Mouse (Mus musculus): ENCODE measurements at regions not wholly inside any gene's neighbourhood (a gene's known extent, or its start where the extent isn't known, plus 50 kb on each side); places are given as distances from the start of the nearest gene placed in this dataset.
A peak's percentile ranks its signal among the peaks of the same experiment; 100 is the strongest.

DNA sequence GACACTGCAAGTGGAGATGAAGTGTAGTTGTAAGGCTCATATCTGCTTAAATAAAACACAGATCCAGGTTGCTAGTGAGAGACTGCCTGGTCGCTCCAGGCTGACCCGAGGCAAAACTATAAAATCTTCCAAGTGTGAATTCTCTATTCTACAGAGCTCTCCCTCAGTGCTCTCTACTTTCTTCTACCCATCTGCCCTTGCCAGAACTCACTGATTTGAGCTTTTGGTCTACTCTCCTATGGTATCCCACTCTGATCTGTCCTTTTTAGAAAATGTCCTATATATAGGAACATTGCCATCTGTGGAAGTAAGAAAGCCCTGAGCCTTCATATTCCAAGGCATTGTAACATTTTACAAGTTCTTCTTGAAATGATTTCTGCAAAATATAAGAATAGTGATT lies 518.3 kb downstream of the Galc start:
- Histone ChIP-seq H3K27ac (no peak overlapping the region), H3K4me2 (no peak overlapping the region), H3K36me3 (replicated peaks) (no peaks in the 10 kb centered on the region), H3K9me3 (no peaks in the 10 kb centered on the region), H3K4me3 (replicated peaks) (no peak overlapping the region), H3K4me1 (no peaks in the 10 kb centered on the region), H3K9ac (no peak overlapping the region), H3K27me3 (no peaks in the 10 kb centered on the region)
- WGBS = 86% methylated on average over 2 of the region's 2 CpGs
- no peak for ATAC-seq (ENCODE audit: low FRiP score)

DNA sequence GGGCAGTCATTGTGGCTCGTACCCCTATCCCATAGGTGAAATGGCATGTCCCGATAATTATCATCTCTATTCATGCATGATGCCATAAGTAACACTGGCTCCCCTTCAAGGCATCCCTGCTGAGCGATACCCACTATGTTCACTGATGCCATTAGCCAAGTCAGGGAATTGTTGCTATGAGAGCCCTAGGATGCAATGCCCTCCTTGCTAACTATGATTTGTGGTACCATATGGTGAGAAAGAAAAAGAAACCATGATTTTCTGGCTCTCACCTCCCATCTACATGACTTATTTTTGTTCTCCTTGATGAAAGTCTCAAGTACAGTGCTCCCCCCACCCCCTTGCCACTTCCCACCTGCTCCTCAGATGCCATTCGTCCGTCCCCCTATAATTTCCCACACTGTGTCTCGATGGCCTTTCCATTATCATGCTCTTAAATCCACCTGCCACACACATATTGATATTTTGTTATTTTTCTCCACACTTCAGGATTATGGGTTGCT lies 527.1 kb downstream of the Galc start:
- WGBS = 72% methylated on average over 6 of the region's 6 CpGs
- H3K9me3 ChIP-seq = no peaks in the 10 kb centered on the region
- H3K27ac ChIP-seq = no peak overlapping the region
- no peaks in the 10 kb centered on the region for H3K4me1 ChIP-seq
- H3K4me2 ChIP-seq = no peak overlapping the region
- H3K36me3 ChIP-seq (replicated peaks) = no peaks in the 10 kb centered on the region
- no peak overlapping the region for H3K9ac ChIP-seq
- no peaks in the 10 kb centered on the region for H3K27me3 ChIP-seq
- peak; percentile 20; the same call in 1 of the 2 replicates for ATAC-seq (ENCODE audit: low FRiP score)
- H3K4me3 ChIP-seq (replicated peaks) = no peak overlapping the region

DNA sequence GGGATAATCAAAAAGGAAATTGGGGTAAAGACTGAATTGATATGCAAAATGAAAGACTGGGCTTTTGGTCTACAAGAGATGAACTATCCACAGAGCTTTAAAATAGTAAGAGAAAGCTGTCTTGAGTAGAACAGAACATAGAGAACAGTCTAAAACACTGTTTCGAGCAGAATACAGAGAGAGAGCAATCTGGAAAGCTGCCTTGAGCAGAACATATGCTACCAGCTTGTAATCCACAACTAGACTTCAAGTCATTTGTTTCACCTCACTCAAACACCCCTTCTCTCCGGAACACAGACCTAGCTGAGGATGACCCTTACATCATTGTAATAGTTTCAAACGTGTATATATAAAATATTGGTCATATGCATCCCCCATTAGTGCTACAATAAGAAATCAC lies 538.7 kb downstream of the Galc start:
- 86% methylated on average over 3 of the region's 3 CpGs for WGBS
- ATAC-seq (ENCODE audit: low FRiP score) = no peak
- Histone ChIP-seq H3K4me2 (no peak overlapping the region), H3K27ac (no peak overlapping the region), H3K9me3 (peaks cover 7% of the 10 kb centered on the region), H3K27me3 (no peaks in the 10 kb centered on the region), H3K4me3 (replicated peaks) (no peak overlapping the region), H3K9ac (no peak overlapping the region), H3K36me3 (replicated peaks) (no peaks in the 10 kb centered on the region), H3K4me1 (no peaks in the 10 kb centered on the region)

DNA sequence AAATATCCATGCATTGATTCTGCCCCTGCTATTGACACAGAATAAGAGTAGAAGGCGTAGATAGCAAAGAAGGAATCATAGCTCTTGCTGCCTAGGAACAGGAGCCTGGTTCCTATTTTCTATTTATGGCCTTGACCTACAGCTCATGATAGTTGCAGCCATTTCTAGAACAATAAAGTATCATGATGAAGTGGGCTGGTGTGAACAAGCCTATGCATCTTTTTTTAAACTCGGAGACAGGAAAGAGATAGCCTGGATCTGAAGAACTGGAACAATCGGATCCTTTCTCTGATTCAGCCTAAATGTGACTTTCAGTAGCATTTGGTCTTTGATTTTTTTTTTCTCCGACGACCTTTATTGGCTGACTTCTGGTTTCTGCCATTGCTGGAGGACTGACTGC lies 541.4 kb downstream of the Galc start:
- ATAC-seq (ENCODE audit: low FRiP score) = no peak
- H3K4me1 ChIP-seq = no peaks in the 10 kb centered on the region
- peaks cover 7% of the 10 kb centered on the region for H3K9me3 ChIP-seq
- H3K4me3 ChIP-seq (replicated peaks) = no peak overlapping the region
- no peak overlapping the region for H3K4me2 ChIP-seq
- no peak overlapping the region for H3K27ac ChIP-seq
- no peaks in the 10 kb centered on the region for H3K36me3 ChIP-seq (replicated peaks)
- no peak overlapping the region for H3K9ac ChIP-seq
- WGBS = 89% methylated on average over 5 of the region's 5 CpGs
- no peaks in the 10 kb centered on the region for H3K27me3 ChIP-seq
